Mouse (Mus musculus) bone marrow macrophage, adult 2 months (primary cell): ENCODE data around the gene C1qtnf1.

Experiments
- CTCF ChIP-seq: IDR thresholded peaks from 2 replicates; pipeline ENCODE4 v1.5.1; 2012; ENCODE audit warnings: low read depth, mild to moderate bottlenecking, low read length, moderate library complexity
- POLR2A ChIP-seq: IDR thresholded peaks from 2 replicates; pipeline ENCODE4 v1.6.1; 2012; ENCODE audit warnings: mild to moderate bottlenecking, low read depth, low read length, borderline replicate concordance

- TF ChIP-seq POLR2A (no peak), CTCF (no peak)
These were observed 68.2 kb downstream of the C1qtnf1 start for GRCm38 (mm10) chr11:118496066-118496689.
